19 mouse cellular contexts compared by ENCODE assay signal in genomic region chr16:11538191-11538590, GRCm38 (mm10).
DNase-seq lines count a peak whose midpoint lies in the region; ATAC-seq and TF ChIP-seq lines count a peak whose summit lies in the region.
"Had no signal": no experiment of that assay in that cellular context is flagged by ENCODE, and none has a peak within 500 bp of the region (broad histone marks: within the 10 kb centered on the region; RNA-seq: fewer than 3 reads in every experiment).

No protein-coding gene starts in this region.

- H3K4me2 ChIP-seq in liver, postnatal 0 days (ENCODE audit: low read depth, low read length) = no peak overlapping the region
- no peak overlapping the region for H3K4me2 ChIP-seq in liver, embryonic 12.5 days
- H3K4me2 ChIP-seq in intestine, embryonic 15.5 days (replicated peaks) = no peak overlapping the region
- H3K4me2 ChIP-seq: heart, embryonic 13.5 days; limb, embryonic 15.5 days; midbrain, embryonic 12.5 days; neural tube, embryonic 12.5 days had no signal

- H3K27ac ChIP-seq in liver, postnatal 0 days (ENCODE audit: low read depth) = no peak overlapping the region
- no peak overlapping the region for H3K27ac ChIP-seq in liver, embryonic 12.5 days
- H3K27ac ChIP-seq in intestine, embryonic 15.5 days = no peak overlapping the region
- H3K27ac ChIP-seq: heart, embryonic 13.5 days; limb, embryonic 15.5 days; midbrain, embryonic 12.5 days; neural tube, embryonic 12.5 days had no signal

- WGBS in liver, postnatal 0 days (ENCODE audit: insufficient replicate concordance) = 72% methylated on average over 3 of the region's 3 CpGs
- WGBS in liver, embryonic 12.5 days (ENCODE audit: insufficient replicate concordance) = 65% methylated on average over 3 of the region's 3 CpGs
- WGBS in intestine, embryonic 15.5 days = 47% methylated on average over 3 of the region's 3 CpGs

- ATAC-seq in liver, postnatal 0 days = peak; percentile 45; the same call in 1 of the 2 replicates
- ATAC-seq in liver, embryonic 12.5 days = no peak
- no peak for ATAC-seq in intestine, embryonic 15.5 days
- ATAC-seq: intestine, postnatal 0 days had no signal

- DNase-seq in heart, adult 11 months = peak; percentile 31
- DNase-seq in heart, postnatal 14 days = no peak
- DNase-seq in liver, postnatal 0 days = no peak
- peak; percentile 58 for DNase-seq in embryo, embryonic 10.5 days (ENCODE audit: low spot score)
- peak; percentile 31 for DNase-seq in mesoderm, embryonic 11.5 days (ENCODE audit: low read depth, low spot score)
- DNase-seq: adrenal gland, postnatal 10 days; cerebellum, adult 11 months; cerebellum, postnatal 25 days; kidney, postnatal 10 days; lung, adult 18-20 months; lung, postnatal 36 days; right cerebral cortex, postnatal 14 days had no signal

- H3K27me3 ChIP-seq in liver, postnatal 0 days (ENCODE audit: insufficient read depth, low read length) = no peaks in the 10 kb centered on the region
- no peaks in the 10 kb centered on the region for H3K27me3 ChIP-seq in liver, embryonic 12.5 days (replicated peaks)
- no peaks in the 10 kb centered on the region for H3K27me3 ChIP-seq in intestine, embryonic 15.5 days (replicated peaks)
- H3K27me3 ChIP-seq: heart, embryonic 13.5 days; limb, embryonic 15.5 days; midbrain, embryonic 12.5 days; neural tube, embryonic 12.5 days had no signal

- no peaks in the 10 kb centered on the region for H3K9me3 ChIP-seq in liver, postnatal 0 days (ENCODE audit: low read length)
- H3K9me3 ChIP-seq in liver, embryonic 12.5 days (replicated peaks) = no peaks in the 10 kb centered on the region
- no peaks in the 10 kb centered on the region for H3K9me3 ChIP-seq in intestine, embryonic 15.5 days
- H3K9me3 ChIP-seq: heart, embryonic 13.5 days; limb, embryonic 15.5 days; midbrain, embryonic 12.5 days; neural tube, embryonic 12.5 days had no signal

- TF ChIP-seq CTCF in liver, postnatal 0 days (IDR thresholded peaks at IDR 0.05; ENCODE audit: low read depth) = no peak

- no peak overlapping the region for H3K9ac ChIP-seq in liver, postnatal 0 days (replicated peaks)
- no peak overlapping the region for H3K9ac ChIP-seq in liver, embryonic 12.5 days
- no peak overlapping the region for H3K9ac ChIP-seq in intestine, embryonic 15.5 days
- H3K9ac ChIP-seq: heart, embryonic 13.5 days; limb, embryonic 15.5 days; midbrain, embryonic 12.5 days; neural tube, embryonic 12.5 days had no signal

- no peak for TF ChIP-seq EP300 in liver, postnatal 0 days (IDR thresholded peaks at IDR 0.05; ENCODE audit: low read depth)

- intact Hi-C loops in heart, postnatal 14 days (cut with DNase I) = no loop called here

- H3K36me3 ChIP-seq in liver, postnatal 0 days (replicated peaks; ENCODE audit: insufficient read depth, low read length) = no peaks in the 10 kb centered on the region
- H3K36me3 ChIP-seq in liver, embryonic 12.5 days = no peaks in the 10 kb centered on the region
- no peaks in the 10 kb centered on the region for H3K36me3 ChIP-seq in intestine, embryonic 15.5 days
- H3K36me3 ChIP-seq: heart, embryonic 13.5 days; limb, embryonic 15.5 days; midbrain, embryonic 12.5 days; neural tube, embryonic 12.5 days had no signal

- H3K4me3 ChIP-seq in liver, postnatal 0 days (ENCODE audit: low read depth, low read length) = no peak overlapping the region
- no peak overlapping the region for H3K4me3 ChIP-seq in liver, embryonic 12.5 days
- H3K4me3 ChIP-seq in intestine, embryonic 15.5 days (replicated peaks) = no peak overlapping the region
- H3K4me3 ChIP-seq: heart, embryonic 13.5 days; limb, embryonic 15.5 days; midbrain, embryonic 12.5 days; neural tube, embryonic 12.5 days had no signal

- H3K4me1 ChIP-seq in liver, postnatal 0 days (ENCODE audit: insufficient read depth) = no peaks in the 10 kb centered on the region
- peaks cover 10% of the 10 kb centered on the region; the same call in 1 of the 2 replicates for H3K4me1 ChIP-seq in liver, embryonic 12.5 days
- no peaks in the 10 kb centered on the region for H3K4me1 ChIP-seq in intestine, embryonic 15.5 days (replicated peaks)
- H3K4me1 ChIP-seq: neural tube, embryonic 12.5 days had no signal

Comparison
In these comparisons a context has a peak if more than half of its experiments do, and no peak if none do; other contexts are left out.
1. DNase-seq: peak in heart, adult 11 months (single experiment), embryo, embryonic 10.5 days (single experiment) and mesoderm, embryonic 11.5 days (single experiment); none in heart, postnatal 14 days (0 of 2) and liver, postnatal 0 days (single experiment).